Mouse (Mus musculus): ENCODE measurements around the gene Mchr1. TPM values are rescaled to one million over a fixed set of nuclear protein-coding genes. Genes with fewer than 3 reads are reported as not detected.

Gene Mchr1
- total RNA-seq (2023) = not detected

GRCm38 (mm10) chr15:81235086-81235920, at the start of gene Mchr1:
Gene Mchr1 (plus strand): TSS chr15:81235499.

GRCm38 (mm10) chr15:81190630-81191178, 44.6 kb upstream of the Mchr1 start, which contains the start of gene Mrtfa:
Gene Mrtfa (minus strand): TSS chr15:81190757.

Other genes starting within 250 kb of the Mchr1 start
- 204 TPM for gene Mrtfa, start 44.7 kb upstream of the Mchr1 start, total RNA-seq (2023)
- 32.9 TPM for gene Slc25a17, start 125.3 kb downstream of the Mchr1 start, total RNA-seq (2023)
- gene St13, start 164.6 kb downstream of the Mchr1 start, total RNA-seq (2023) = 83.9 TPM
- gene Xpnpep3, start 164.6 kb downstream of the Mchr1 start, total RNA-seq (2023) = 19.8 TPM
- gene Dnajb7, start 172.8 kb downstream of the Mchr1 start, total RNA-seq (2023) = not detected
- 101 TPM for gene Rbx1, start 230.8 kb downstream of the Mchr1 start, total RNA-seq (2023)

Measured in CD8-positive naive resting alpha-beta T cell, adult 57 days (primary cell).